Mouse (Mus musculus) liver, embryonic 13.5 days (tissue): ENCODE results near the gene Itga1. TPM values are rescaled to one million over a fixed set of nuclear protein-coding genes. Genes with fewer than 3 reads are reported as not detected.

Source experiments
- ATAC-seq: fragments of 200-750 bp; cut with Nextera tagmentation; 2 replicates; pipeline ENCODE4 v1.8.0; 2017; ENCODE audit warnings: low read depth, mild to moderate bottlenecking, moderate number of reproducible peaks, moderate library complexity
- DNase-seq: peaks from one replicate; pipeline ENCODE4 v3.0.0; 2022
- H3K27ac ChIP-seq: fragments of 300-500 bp; sonication (generic); 2 replicates; pipeline ENCODE4 v1.5.1; 2015; ENCODE audit warnings: moderate library complexity, mild to moderate bottlenecking, inconsistent platforms
- H3K27me3 ChIP-seq: fragments of 300-500 bp; sonication (generic); 2 replicates; pipeline ENCODE4 v1.6.1; 2015; ENCODE audit warnings: mild to moderate bottlenecking, inconsistent platforms
- H3K36me3 ChIP-seq: fragments of 300-500 bp; sonication (generic); 2 replicates; pipeline ENCODE4 v1.6.1; 2015; ENCODE audit warnings: mild to moderate bottlenecking, inconsistent platforms
- H3K4me1 ChIP-seq: fragments of 300-500 bp; sonication (generic); replicated peaks from 2 replicates; pipeline ENCODE4 v1.6.1; 2015; ENCODE audit warnings: inconsistent platforms
- H3K4me2 ChIP-seq: fragments of 300-500 bp; sonication (generic); 2 replicates; pipeline ENCODE4 v1.6.1; 2015; ENCODE audit warnings: inconsistent platforms, mild to moderate bottlenecking, moderate library complexity
- H3K4me3 ChIP-seq: fragments of 300-500 bp; sonication (generic); replicated peaks from 2 replicates; pipeline ENCODE4 v1.5.1; 2015; ENCODE audit warnings: mild to moderate bottlenecking, inconsistent platforms
- H3K9ac ChIP-seq: fragments of 300-500 bp; sonication (generic); 2 replicates; pipeline ENCODE4 v1.6.1; 2015; ENCODE audit warnings: mild to moderate bottlenecking, inconsistent platforms
- H3K9me3 ChIP-seq: fragments of 300-500 bp; sonication (generic); replicated peaks from 2 replicates; pipeline ENCODE4 v1.6.1; 2016; ENCODE audit warnings: inconsistent platforms
- WGBS: fragments of 180-500 bp; shearing (Covaris S2); methylation state at CpG from one replicate; pipeline ENCODE4 v1.1.7; 2015; ENCODE audit not compliant: insufficient replicate concordance; 5-methylcytosine and 5-hydroxymethylcytosine counted together
- polyA plus RNA-seq: library from polyadenylated mRNA; unstranded; fragments of >200 nt; fragmentation: Nextera tagmentation; extraction: Ambion mirVana; gene quantifications from 2 replicates; pipeline ENCODE4 v1.2.1, GENCODE M21; 2015

The Itga1 gene
- polyA plus RNA-seq, 1 experiment from 2014 or later = 2.6 TPM

DNA sequence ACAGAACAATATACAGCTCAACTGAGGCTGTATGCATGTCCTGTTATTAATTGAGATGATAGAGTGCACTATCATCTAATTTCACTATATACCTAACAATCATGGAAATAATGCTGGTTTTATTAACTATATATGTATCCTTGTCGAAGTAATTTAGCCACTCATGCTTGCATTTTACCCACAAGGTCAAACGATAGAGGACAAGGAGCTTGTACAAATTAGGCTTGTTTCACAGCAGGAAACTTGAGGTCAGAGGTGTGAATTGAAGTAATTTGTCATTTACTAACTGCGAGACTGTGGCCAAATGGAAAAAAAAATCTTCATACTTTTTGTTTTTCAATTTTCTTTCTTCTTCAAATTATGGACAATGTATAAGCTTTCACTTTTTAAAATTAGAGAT, 3.5 kb downstream of the Itga1 start:
- no peaks in the 10 kb centered on the region for H3K9me3 ChIP-seq
- peaks cover 12% of the 10 kb centered on the region; the same call in 1 of the 2 replicates for H3K4me1 ChIP-seq
- no peaks in the 10 kb centered on the region for H3K36me3 ChIP-seq
- ATAC-seq = no peak
- H3K27me3 ChIP-seq = peaks cover 35% of the 10 kb centered on the region
- no peak overlapping the region for H3K27ac ChIP-seq
- H3K4me3 ChIP-seq = no peak overlapping the region
- no peak overlapping the region for H3K4me2 ChIP-seq
- 58% methylated on average over 3 of the region's 3 CpGs for WGBS
- no peak for DNase-seq
- H3K9ac ChIP-seq = no peak overlapping the region

- DNase-seq = no peak
- no peaks in the 10 kb centered on the region for H3K36me3 ChIP-seq
- 61% methylated on average over 5 of the region's 5 CpGs for WGBS
- no peak overlapping the region for H3K27ac ChIP-seq
- no peak overlapping the region for H3K4me3 ChIP-seq
- no peak overlapping the region for H3K4me2 ChIP-seq
- no peak for ATAC-seq
- H3K9me3 ChIP-seq = no peaks in the 10 kb centered on the region
- peaks cover 28% of the 10 kb centered on the region for H3K27me3 ChIP-seq
- H3K9ac ChIP-seq = no peak overlapping the region
- H3K4me1 ChIP-seq = peaks cover 17% of the 10 kb centered on the region
These were observed 4.8 kb downstream of the Itga1 start for GRCm38 (mm10) chr13:115096965-115097364.

GRCm38 (mm10) chr13:115096216-115096615, 5.5 kb downstream of the Itga1 start:
- H3K9me3 ChIP-seq = no peaks in the 10 kb centered on the region
- 37% methylated on average over 2 of the region's 2 CpGs for WGBS
- H3K4me2 ChIP-seq = no peak overlapping the region
- H3K4me3 ChIP-seq = no peak overlapping the region
- DNase-seq (no peak), ATAC-seq (no peak)
- peaks cover 21% of the 10 kb centered on the region for H3K4me1 ChIP-seq
- no peak overlapping the region for H3K27ac ChIP-seq
- no peaks in the 10 kb centered on the region for H3K36me3 ChIP-seq
- no peak overlapping the region for H3K9ac ChIP-seq
- H3K27me3 ChIP-seq = peaks cover 20% of the 10 kb centered on the region

DNA sequence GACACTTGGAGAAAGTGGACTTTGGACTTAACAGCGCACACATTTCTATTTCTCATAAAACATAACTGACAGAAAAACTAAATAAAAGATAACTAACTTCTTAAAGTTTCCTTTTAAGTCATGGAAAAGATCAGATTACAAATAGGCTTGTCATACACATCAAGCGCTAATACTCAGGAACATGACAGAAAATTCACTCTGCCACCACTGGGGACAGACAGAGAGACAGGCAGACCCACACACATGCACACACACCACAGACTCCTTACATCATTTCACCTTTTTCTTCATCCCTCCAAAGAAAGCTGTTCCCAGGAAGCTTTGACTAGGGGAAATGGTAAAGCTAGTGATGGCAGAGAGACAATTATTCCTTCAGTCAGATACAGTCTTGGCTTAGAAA, 6.4 kb downstream of the Itga1 start:
- H3K36me3 ChIP-seq = no peaks in the 10 kb centered on the region
- DNase-seq (no peak), ATAC-seq (no peak)
- peaks cover 12% of the 10 kb centered on the region for H3K27me3 ChIP-seq
- H3K4me1 ChIP-seq = peaks cover 24% of the 10 kb centered on the region
- no peak overlapping the region for H3K9ac ChIP-seq
- no peak overlapping the region for H3K27ac ChIP-seq
- H3K4me3 ChIP-seq = no peak overlapping the region
- H3K9me3 ChIP-seq = no peaks in the 10 kb centered on the region
- WGBS = 84% methylated on average over 2 of the region's 2 CpGs
- H3K4me2 ChIP-seq = no peak overlapping the region

GRCm38 (mm10) chr13:115091511-115091910, 10.3 kb downstream of the Itga1 start:
- Histone ChIP-seq H3K9me3 (no peaks in the 10 kb centered on the region), H3K9ac (peak overlapping the region; percentile 95; the same call in 1 of the 2 replicates), H3K27ac (peak overlapping the region; percentile 99), H3K36me3 (peaks cover 20% of the 10 kb centered on the region), H3K4me2 (peak overlapping the region; percentile 97), H3K27me3 (no peaks in the 10 kb centered on the region), H3K4me1 (peaks cover 46% of the 10 kb centered on the region), H3K4me3 (peak overlapping the region; percentile 84; the same call in 1 of the 2 replicates)
- ATAC-seq (no peak), DNase-seq (no peak)
- WGBS = 64% methylated on average over 3 of the region's 3 CpGs

DNA sequence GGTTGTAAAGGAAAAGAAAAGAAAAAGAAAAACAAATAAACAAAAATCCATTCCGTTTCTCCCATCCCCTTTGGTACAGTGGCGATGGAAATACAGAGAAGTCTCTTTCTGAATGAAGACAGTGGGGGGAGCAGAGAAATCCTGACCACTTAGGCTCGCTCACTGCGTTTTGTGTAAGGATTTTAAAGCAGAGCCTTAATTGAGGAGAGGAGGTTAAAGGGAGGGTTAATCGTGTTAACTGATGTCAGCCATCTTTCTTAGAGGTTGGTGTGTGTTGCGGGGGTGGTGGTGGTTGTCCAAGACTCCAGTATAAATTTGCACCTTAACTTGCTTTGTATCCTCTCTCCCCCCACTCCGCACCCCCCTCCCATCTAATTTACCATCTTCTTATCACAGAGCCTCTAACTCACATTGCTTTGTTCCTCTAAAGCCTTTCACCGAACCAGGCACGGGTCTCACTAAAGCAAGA, 10.8 kb downstream of the Itga1 start:
- 22% methylated on average over 9 of the region's 9 CpGs for WGBS
- Histone ChIP-seq H3K4me2 (peak overlapping the region; percentile 97), H3K36me3 (peaks cover 23% of the 10 kb centered on the region), H3K9me3 (no peaks in the 10 kb centered on the region), H3K27ac (peak overlapping the region; percentile 99), H3K4me1 (peaks cover 45% of the 10 kb centered on the region), H3K9ac (peak overlapping the region; percentile 95), H3K27me3 (no peaks in the 10 kb centered on the region), H3K4me3 (peak overlapping the region; percentile 84)
- ATAC-seq = peak; percentile 45
- DNase-seq = no peak

DNA sequence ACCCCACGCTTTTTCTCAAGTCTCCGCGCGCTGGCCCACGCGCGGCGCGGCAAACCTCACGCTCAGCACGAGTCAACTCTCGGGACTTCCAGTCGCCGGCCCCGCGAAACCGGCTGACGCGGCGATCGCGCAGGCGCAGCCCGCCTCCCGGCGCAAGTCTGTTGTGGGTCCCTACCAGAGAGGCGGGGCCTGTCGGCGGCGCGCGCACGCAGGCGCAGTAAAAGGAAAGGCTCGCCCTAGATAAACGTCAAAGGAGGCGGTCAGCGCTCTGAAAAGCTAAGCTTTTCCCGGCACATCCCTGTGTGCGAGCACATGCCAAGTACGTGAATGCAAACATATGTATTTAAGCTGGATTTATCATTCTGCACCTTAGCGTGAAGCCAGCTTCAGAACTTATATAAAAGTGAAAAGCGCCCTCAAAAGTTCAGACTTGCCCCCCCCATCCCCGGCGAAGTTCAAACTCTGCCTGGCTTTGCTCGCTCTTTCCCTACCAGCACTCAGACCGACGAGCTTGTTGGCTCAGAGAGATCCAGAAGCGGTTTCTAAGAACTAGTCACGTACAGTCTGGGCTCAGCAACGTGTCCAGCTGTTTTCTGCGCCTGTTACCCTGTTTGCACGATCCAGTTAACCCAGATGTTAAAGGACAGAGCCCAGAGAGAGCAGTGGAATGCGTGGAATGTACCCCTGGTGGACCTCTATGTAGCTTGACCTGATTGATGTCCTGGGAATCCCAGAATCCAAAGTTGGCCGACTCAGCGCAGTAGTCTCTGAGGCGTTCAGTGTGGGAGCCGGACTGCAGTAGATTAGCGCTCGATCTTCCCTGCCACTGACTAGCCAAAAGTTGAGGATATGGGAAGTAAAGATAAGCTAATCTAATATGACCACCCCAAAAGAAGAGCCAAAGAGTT, 11.4 kb downstream of the Itga1 start, which contains the start of gene Pelo:
TSS of gene Pelo (minus strand) at position 118 of the 908 bp plus-strand sequence.
- Histone ChIP-seq H3K4me3 (peak within 1 kb of the TSS; percentile 84), H3K36me3 (peaks cover 30% of the 10 kb centered on the region), H3K4me2 (peak within 1 kb of the TSS; percentile 97), H3K27me3 (no peaks in the 10 kb centered on the region), H3K9ac (peak within 1 kb of the TSS; percentile 95), H3K27ac (peak within 1 kb of the TSS; percentile 99), H3K4me1 (peaks cover 47% of the 10 kb centered on the region), H3K9me3 (no peaks in the 10 kb centered on the region)
- peak; percentile 94 for DNase-seq
- ATAC-seq = peak; percentile 88
- under 1% methylated on average over 60 of the region's 60 CpGs for WGBS

- H3K36me3 ChIP-seq = peaks cover 31% of the 10 kb centered on the region
- ATAC-seq (peak; percentile 52), DNase-seq (peak; percentile 52)
- no peaks in the 10 kb centered on the region for H3K27me3 ChIP-seq
- H3K9me3 ChIP-seq = no peaks in the 10 kb centered on the region
- H3K4me1 ChIP-seq = peaks cover 47% of the 10 kb centered on the region
- peak overlapping the region; percentile 99 for H3K27ac ChIP-seq
- H3K4me2 ChIP-seq = peak overlapping the region; percentile 97
- 1% methylated on average over 33 of the region's 35 CpGs for WGBS
- peak overlapping the region; percentile 95 for H3K9ac ChIP-seq
- H3K4me3 ChIP-seq = peak overlapping the region; percentile 84
These were observed 12.3 kb downstream of the Itga1 start for GRCm38 (mm10) chr13:115089395-115090025.

DNA sequence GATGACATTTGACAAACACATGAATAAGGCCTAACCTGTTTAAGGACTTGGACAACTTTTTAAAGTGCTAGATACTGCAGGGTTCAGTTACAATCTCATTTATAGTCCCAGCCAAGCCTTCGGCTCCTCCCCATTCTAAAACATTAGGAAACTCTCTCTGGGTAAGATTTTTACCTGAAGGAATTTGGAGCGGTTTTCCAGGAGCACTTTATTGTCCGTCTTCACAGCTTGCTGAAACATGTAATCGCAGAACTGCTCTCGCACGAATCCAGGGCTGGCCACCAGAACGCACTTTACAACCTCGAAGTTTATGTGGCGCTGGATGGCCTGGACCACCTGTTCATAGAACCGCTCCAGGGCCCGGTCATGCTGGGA, 12.8 kb downstream of the Itga1 start:
- WGBS = 45% methylated on average over 11 of the region's 11 CpGs
- Histone ChIP-seq H3K27me3 (no peaks in the 10 kb centered on the region), H3K27ac (peak overlapping the region; percentile 99), H3K9me3 (no peaks in the 10 kb centered on the region), H3K4me1 (peaks cover 47% of the 10 kb centered on the region), H3K4me2 (peak overlapping the region; percentile 97), H3K36me3 (peaks cover 31% of the 10 kb centered on the region), H3K9ac (peak overlapping the region; percentile 95), H3K4me3 (peak overlapping the region; percentile 84)
- ATAC-seq = no peak
- DNase-seq = no peak

DNA sequence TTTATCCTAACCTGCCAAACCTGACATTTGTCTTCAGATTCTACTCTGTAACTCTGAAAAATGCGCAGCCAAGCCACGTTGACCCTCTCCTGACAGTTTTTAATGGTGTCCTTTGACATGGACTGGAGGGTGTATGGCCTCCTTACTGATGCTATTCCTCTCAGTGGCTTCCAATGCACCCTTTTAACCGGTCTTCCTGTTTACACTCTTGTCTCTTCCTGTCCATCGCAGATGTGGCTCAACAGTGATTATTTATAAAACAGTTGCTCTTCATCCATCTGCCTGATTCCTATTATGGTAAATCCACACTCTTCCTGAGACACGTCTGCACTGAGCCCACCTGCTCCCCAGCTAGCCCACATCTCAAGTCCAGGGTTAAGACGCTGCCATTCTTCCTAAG, 15.8 kb downstream of the Itga1 start:
- no peak overlapping the region; the same call in 1 of the 2 replicates for H3K27ac ChIP-seq
- H3K9ac ChIP-seq = no peak overlapping the region
- no peak overlapping the region for H3K4me3 ChIP-seq
- H3K4me1 ChIP-seq = peaks cover 32% of the 10 kb centered on the region
- H3K27me3 ChIP-seq = no peaks in the 10 kb centered on the region
- H3K9me3 ChIP-seq = no peaks in the 10 kb centered on the region
- peaks cover 31% of the 10 kb centered on the region for H3K36me3 ChIP-seq
- DNase-seq = no peak
- no peak overlapping the region for H3K4me2 ChIP-seq
- 65% methylated on average over 6 of the region's 6 CpGs for WGBS
- no peak for ATAC-seq

GRCm38 (mm10) chr13:115082339-115082738, 19.4 kb downstream of the Itga1 start:
- peaks cover 14% of the 10 kb centered on the region for H3K4me1 ChIP-seq
- peaks cover 17% of the 10 kb centered on the region for H3K36me3 ChIP-seq
- H3K4me3 ChIP-seq = no peak overlapping the region
- H3K9me3 ChIP-seq = no peaks in the 10 kb centered on the region
- H3K27ac ChIP-seq = no peak overlapping the region
- DNase-seq (no peak), ATAC-seq (no peak)
- H3K27me3 ChIP-seq = no peaks in the 10 kb centered on the region
- no peak overlapping the region for H3K9ac ChIP-seq
- H3K4me2 ChIP-seq = no peak overlapping the region
- WGBS = 73% methylated on average over 7 of the region's 7 CpGs
